Mouse (Mus musculus) liver, adult (tissue): ENCODE results near the gene Ginm1.
A peak's percentile ranks its signal among the peaks of the same experiment; 100 is the strongest.

Experiments used
- GATA4 ChIP-seq: IDR thresholded peaks from 2 replicates; pipeline ENCODE4 v1.6.1; 2014; ENCODE audit warnings: mild to moderate bottlenecking, low read length; ENCODE audit not compliant: insufficient replicate concordance

Gene Ginm1

DNA sequence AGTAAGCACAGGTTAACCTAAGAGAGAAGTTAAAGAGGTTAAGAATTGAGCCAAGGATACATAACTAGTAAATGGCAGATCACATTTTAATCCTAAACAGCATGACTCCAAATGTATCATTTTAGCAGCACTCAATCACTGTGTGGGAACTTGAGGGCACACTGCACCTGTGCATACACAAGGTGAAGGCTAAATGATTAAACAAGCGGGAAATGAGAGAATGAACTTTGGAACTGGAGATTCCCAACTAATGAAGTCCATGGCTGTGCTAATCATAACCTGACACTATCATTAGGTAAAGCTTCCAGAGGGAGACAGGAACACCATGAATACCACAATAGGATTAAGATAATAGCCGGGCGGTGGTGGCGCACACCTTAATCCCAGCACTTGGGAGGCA lies 20.3 kb downstream of the Ginm1 start:
- TF ChIP-seq GATA4, result no peak

DNA sequence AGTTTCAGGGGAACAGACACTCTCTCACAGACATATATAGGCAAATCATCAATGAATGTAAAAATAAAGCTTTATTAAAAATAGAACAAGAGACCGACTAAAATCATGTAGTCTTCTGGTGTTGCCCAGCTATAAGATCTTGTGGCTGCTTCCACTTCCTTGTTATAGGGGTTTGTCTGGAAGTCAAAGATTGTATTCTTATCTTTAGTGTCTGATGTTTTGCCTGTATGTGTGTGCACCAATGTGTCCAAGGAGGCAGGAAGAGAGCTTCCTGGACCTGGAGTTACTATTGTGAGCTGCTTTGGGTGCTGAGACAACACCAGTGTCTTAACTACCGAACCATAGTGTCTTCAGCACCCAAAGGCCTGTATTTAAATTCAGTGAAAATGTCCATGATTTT lies 35.1 kb downstream of the Ginm1 start:
- TF ChIP-seq GATA4, result no peak

DNA sequence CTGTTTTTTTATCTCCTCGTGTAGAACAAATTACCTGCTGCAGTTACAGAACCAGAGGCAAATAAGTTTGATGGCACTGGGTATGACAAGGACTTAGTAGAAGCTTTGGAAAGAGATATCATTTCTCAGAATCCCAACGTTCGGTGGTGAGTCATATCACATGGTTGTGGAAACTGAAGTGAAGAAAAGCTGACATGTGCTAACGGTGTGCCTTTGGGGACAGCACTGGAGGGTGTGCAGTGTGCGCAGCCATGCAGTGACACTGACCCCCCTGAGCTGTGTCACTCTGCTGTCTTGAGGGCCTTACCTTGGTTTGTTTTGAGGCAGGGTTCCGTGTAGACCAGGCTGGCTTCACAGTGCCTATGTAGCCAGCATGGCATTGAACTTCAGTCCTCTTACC lies 43.9 kb downstream of the Ginm1 start:
- TF ChIP-seq GATA4, result no peak

DNA sequence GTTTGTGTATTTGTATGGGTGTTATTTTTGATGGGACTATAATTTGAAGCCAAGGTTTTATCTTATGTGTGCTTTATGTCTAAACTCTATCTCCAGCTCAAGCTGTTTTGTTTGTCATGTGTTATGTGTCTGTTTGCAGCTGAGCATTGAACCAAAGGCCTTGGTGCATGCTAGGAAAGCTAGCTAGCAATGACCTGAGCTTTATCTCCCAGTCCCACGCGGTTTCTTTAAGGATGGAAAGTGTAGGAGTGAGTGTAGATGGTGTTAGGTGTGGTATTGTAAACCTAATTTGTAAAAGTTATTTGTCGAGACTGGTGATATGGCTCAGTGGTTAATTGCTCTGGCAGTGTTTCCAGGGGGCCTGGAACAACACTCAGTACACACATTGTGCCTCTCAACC lies 54.7 kb downstream of the Ginm1 start:
- no peak for TF ChIP-seq GATA4

DNA sequence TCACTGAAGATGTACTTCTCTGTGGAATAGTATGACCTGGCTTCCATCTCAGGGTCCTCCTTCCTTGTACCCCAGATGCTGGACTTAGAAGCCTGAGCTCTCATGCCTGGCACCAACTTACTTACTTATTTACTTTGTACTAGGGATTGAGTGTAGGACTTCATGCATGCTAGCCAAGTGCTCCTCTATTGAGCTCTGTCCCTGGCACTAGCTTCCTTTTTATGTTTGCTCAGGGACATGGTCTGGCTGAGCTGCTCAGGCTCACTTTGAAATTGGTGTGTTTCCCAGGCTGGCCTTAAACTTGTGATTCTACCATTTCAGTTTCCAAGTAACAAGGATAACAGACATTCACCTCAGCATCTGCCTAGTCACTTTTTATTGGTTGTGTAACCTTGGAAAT lies 55.5 kb downstream of the Ginm1 start:
- TF ChIP-seq GATA4, result no peak

DNA sequence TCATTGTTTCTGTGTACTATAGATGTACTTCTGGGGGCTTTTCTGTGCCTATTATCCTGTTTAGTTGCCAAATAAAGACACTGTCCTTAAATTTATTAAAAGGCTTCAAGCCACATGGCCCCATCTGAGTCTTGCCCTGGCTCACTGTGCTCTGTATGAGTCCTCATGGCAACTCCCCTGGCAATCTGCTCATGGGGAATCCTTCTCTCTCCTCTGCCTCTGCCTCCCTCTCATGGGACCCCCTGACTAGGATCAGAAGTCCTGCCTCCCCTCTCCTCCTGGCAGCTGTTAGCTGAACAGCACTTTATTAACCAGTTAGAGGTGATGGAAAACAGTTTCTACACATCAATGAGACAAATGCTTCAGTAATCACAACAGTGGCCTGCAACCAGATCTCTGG lies 61.0 kb downstream of the Ginm1 start:
- no peak for TF ChIP-seq GATA4

DNA sequence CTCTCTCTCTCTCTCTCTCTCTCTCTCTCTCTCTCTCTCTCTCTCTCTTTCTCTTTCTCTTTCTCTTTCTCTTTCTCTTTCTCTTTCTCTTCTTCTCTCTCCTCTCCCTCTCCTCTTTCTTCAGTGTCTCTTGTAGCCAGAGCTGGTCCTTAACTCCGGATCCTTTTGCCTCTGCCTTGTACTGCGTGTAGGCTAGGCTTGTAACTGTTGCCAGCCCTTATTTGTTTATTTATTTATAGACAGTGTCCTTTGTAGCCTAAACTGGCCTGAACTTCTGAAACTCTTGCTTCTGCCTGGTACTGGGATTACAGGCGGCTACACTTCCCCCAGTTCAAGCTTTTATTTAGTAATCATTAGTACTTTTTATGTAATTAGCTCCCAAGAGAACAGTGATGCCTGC lies 65.6 kb downstream of the Ginm1 start:
- no peak for TF ChIP-seq GATA4

DNA sequence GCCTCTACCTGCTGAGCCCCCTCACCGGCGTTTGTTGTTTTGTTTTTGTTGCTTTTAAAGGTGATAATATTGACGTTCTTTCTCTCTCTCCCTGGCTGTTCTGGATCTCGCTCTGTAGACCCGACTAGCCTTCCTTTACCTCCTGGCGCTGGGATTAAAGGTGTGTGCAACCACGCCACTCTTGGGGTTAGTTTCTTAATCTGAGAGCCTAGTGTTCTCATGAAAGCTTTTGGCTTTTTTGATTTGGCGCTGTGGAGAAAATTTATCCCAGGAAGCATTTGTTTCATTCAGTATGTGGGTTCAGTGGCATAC lies 66.2 kb downstream of the Ginm1 start:
- TF ChIP-seq GATA4, result no peak

DNA sequence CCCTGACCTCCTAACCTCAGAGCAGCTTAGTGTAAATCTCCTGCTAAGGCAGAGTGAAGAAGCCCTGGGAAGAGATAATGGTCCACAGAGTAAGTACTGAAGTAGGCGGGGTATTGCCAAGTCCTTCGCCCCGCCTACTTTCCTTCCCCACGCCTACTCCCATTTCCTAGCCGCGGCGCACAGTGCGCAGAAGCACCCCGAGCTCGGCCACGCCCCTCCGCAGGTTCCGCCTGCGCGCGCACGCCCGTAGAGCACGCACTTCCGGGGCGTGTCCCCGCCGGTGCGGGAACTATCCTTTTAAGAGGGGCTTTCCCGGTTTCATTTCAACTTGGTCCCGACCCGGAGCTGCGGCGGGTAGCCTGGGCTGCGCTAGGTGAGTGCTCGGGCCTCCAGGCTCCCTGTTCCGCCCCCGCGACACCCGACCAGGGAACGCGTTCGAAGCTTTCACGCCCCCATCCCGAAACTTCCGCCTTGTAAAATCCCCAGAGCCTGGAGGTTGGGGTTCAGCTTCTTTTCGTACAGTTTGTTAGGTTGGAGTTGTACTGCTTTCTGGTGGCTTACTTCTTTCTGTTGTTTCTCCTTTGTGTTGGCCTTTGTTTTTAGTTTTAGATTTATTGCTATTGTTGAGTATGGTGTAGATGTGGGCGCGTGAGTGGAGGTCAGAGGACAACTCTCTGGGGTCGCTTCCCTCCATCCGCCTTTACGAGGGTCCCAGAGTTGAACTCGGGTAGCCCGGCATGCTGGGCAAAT lies 66.7 kb downstream of the Ginm1 start, which contains the start of gene Katna1:
Gene Katna1 (plus strand): TSS at position 250 of the 750 bp plus-strand sequence.
- peak; percentile 65; the same call in 1 of the 2 replicates for TF ChIP-seq GATA4
